Mouse (Mus musculus) stomach, embryonic 14.5 days (tissue): ENCODE data around the gene Runx3. TPM values are rescaled to one million over a fixed set of nuclear protein-coding genes. Genes with fewer than 3 reads are reported as not detected.

Experiments
- ATAC-seq: fragments of 200-750 bp; cut with Nextera tagmentation; 2 replicates; pipeline ENCODE4 v1.8.0; 2017; ENCODE audit warnings: low read depth, moderate TSS enrichment; ENCODE audit not compliant: insufficient number of reproducible peaks, insufficient read depth, low FRiP score
- H3K27ac ChIP-seq: fragments of 300-500 bp; sonication (generic); 2 replicates; pipeline ENCODE4 v1.5.1; 2014; ENCODE audit warnings: mild to moderate bottlenecking, low read length, moderate library complexity, mixed read lengths
- H3K27me3 ChIP-seq: fragments of 300-500 bp; sonication (generic); 2 replicates; pipeline ENCODE4 v1.6.1; 2014; ENCODE audit warnings: low read length, control low read depth, mixed read lengths; ENCODE audit not compliant: control insufficient read depth, insufficient read depth
- H3K36me3 ChIP-seq: fragments of 300-500 bp; sonication (generic); 2 replicates; pipeline ENCODE4 v1.6.1; 2014; ENCODE audit warnings: mild to moderate bottlenecking, control low read depth, low read length, moderate library complexity, mixed read lengths; ENCODE audit not compliant: control insufficient read depth, insufficient read depth
- H3K4me1 ChIP-seq: fragments of 300-500 bp; sonication (generic); 2 replicates; pipeline ENCODE4 v1.6.1; 2014; ENCODE audit warnings: low read length, control low read depth, mixed read lengths; ENCODE audit not compliant: control insufficient read depth, insufficient read depth
- H3K4me2 ChIP-seq: fragments of 300-500 bp; sonication (generic); replicated peaks from 2 replicates; pipeline ENCODE4 v1.6.1; 2014; ENCODE audit warnings: low read depth, low read length, control low read depth
- H3K4me3 ChIP-seq: fragments of 300-500 bp; sonication (generic); 2 replicates; pipeline ENCODE4 v1.5.1; 2014; ENCODE audit warnings: low read depth, low read length, control low read depth
- H3K9ac ChIP-seq: fragments of 300-500 bp; sonication (generic); replicated peaks from 2 replicates; pipeline ENCODE4 v1.6.1; 2014; ENCODE audit warnings: low read depth, mild to moderate bottlenecking, control low read depth, low read length, moderate library complexity, mixed read lengths
- H3K9me3 ChIP-seq: fragments of 300-500 bp; sonication (generic); 2 replicates; pipeline ENCODE4 v1.6.1; 2016; ENCODE audit warnings: low read depth, low read length, control low read depth; ENCODE audit not compliant: control insufficient read depth
- WGBS: fragments of 180-500 bp; shearing (Covaris S2); extraction: QIAGEN DNeasy Blood & Tissue Kit; methylation state at CpG from one replicate; pipeline ENCODE4 v1.1.7; 2014; 5-methylcytosine and 5-hydroxymethylcytosine counted together
- polyA plus RNA-seq: library from polyadenylated mRNA; unstranded; fragments of >200 nt; fragmentation: Nextera tagmentation; extraction: Ambion mirVana; gene quantifications from 2 replicates; pipeline ENCODE4 v1.2.1, GENCODE M21; 2014

The Runx3 gene
- polyA plus RNA-seq, 1 experiment from 2014 or later: 0.14 TPM

DNA sequence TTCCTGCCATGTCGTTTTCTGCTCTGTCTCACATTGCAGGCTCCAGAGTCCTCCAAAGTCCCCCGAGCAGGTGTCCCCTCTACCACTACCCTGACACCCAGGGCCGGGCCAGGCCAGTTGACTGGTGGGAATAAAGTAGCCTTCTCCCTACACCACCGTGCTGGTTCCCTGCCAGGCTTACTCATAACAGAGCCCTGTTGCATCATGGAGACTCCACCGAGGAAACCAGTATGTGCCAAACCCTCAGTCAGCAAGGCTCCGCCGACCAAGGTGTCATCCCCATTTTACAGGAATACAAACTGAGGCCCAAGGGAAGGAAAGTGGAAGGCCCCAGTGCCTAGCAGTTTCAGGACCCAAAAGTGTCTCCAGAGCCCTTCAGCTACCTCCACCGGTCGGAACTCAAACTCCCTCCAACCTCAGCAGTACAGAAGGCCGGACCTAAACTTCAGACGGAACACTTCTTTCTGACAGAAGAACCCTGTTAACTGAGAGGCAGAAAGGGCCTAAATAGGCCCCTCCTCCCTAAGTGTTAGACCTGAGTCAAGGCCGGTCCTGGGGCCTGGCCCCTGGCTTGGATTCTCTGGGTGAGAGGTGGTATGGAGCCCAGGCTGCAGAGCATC is 1.5 kb upstream of the Runx3 start:
- Histone ChIP-seq H3K4me3 (no peak overlapping the region), H3K4me2 (no peak overlapping the region), H3K27ac (no peak overlapping the region), H3K36me3 (no peaks in the 10 kb centered on the region), H3K27me3 (no peaks in the 10 kb centered on the region), H3K9me3 (no peaks in the 10 kb centered on the region), H3K4me1 (no peaks in the 10 kb centered on the region), H3K9ac (no peak overlapping the region)
- ATAC-seq: no peak
- 91% methylated on average over 12 of the region's 12 CpGs for WGBS

DNA sequence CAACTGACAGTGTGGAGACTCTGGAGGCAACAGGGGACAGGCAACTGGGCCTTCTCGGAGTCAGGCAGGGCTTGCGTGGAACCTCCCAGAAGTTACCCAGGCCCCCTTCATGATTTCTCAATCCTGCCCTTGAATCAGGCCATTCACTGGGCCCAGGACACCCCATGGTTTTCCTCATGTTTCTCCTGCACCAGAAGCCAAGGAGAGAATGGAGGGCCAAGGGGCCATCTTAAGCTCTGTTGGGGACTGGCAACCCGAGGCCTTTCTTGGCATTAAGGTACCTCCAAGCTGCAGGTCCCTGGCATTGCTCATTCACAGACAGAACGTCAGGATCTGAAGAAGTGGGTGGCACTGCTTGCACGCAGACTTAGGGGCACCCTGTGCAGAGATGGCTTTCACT is 3.3 kb downstream of the Runx3 start:
- H3K4me1 ChIP-seq: no peaks in the 10 kb centered on the region
- H3K9me3 ChIP-seq: no peaks in the 10 kb centered on the region
- H3K9ac ChIP-seq: no peak overlapping the region
- H3K27ac ChIP-seq: no peak overlapping the region
- no peak for ATAC-seq
- H3K4me3 ChIP-seq: no peak overlapping the region
- H3K27me3 ChIP-seq: no peaks in the 10 kb centered on the region
- no peak overlapping the region for H3K4me2 ChIP-seq
- WGBS: 73% methylated on average over 5 of the region's 5 CpGs
- no peaks in the 10 kb centered on the region for H3K36me3 ChIP-seq

DNA sequence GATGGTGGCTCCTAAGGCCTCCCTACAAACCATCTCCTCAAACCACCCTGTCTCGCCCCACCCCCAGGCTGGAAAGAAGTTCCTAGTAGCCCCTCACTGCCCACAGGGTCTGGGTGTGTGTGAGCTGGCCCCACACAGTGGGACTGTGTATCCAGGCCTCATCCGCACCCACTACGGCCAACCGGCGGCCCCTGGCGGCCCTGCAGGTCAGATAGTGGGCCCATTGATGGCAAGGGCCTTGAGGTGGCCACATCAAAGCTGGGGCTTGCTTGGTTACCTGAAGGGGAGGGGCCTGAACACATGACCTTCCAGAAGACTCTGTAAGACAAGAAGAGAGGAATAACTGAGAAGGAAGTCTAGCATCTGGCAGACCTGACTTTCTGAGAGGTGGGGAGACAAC is 4.3 kb downstream of the Runx3 start:
- no peaks in the 10 kb centered on the region for H3K9me3 ChIP-seq
- no peak overlapping the region for H3K4me2 ChIP-seq
- no peak overlapping the region for H3K4me3 ChIP-seq
- H3K27me3 ChIP-seq: no peaks in the 10 kb centered on the region
- H3K9ac ChIP-seq: no peak overlapping the region
- peaks cover 7% of the 10 kb centered on the region; the same call in 1 of the 2 replicates for H3K4me1 ChIP-seq
- no peak for ATAC-seq
- 90% methylated on average over 6 of the region's 6 CpGs for WGBS
- no peak overlapping the region for H3K27ac ChIP-seq
- H3K36me3 ChIP-seq: no peaks in the 10 kb centered on the region

DNA sequence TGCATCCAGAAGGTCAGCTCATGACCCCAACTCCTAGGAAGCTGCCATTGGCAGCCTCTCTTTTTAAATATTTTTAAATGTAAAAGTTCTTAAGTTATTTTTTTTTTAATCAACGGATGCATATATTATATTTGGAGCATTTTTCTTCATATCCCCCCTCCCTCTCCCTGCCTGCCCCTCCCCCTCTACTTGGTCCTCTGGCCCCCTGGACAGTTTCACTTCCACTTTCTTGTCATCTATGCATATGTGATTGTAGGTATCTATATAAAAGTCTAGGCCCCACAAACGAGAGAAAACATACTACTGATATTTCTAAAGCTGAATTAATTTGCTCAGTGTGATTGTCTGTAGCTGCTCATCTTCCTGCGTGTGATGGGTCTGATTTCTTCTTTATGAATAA is 4.7 kb downstream of the Runx3 start:
- Histone ChIP-seq H3K27ac (no peak overlapping the region), H3K27me3 (no peaks in the 10 kb centered on the region), H3K4me2 (no peak overlapping the region), H3K36me3 (no peaks in the 10 kb centered on the region), H3K9me3 (no peaks in the 10 kb centered on the region), H3K4me3 (no peak overlapping the region), H3K9ac (no peak overlapping the region), H3K4me1 (peaks cover 7% of the 10 kb centered on the region; the same call in 1 of the 2 replicates)
- WGBS: 80% methylated on average over 3 of the region's 3 CpGs
- ATAC-seq: no peak

DNA sequence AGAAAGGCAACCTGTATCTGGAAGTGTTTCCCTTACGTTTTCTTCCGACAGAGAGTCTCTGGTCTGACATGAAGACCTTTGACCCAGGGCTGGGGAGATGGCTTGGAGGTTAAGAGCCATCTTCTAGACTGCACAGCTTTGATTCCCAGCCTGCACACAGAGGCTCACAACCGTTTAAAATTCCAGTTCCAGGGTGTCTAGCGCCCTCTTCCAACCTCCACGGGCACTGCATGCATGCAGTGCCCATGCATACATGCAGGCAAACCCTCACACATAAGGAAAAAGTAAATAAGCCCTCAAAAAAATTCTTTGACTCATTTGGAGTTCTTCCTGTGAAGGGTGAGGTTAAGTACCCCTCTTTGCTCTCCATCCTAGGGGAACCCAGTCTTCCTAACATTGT is 5.9 kb downstream of the Runx3 start:
- Histone ChIP-seq H3K4me2 (no peak overlapping the region), H3K27ac (no peak overlapping the region), H3K4me1 (peaks cover 7% of the 10 kb centered on the region; the same call in 1 of the 2 replicates), H3K4me3 (no peak overlapping the region), H3K27me3 (no peaks in the 10 kb centered on the region), H3K9me3 (no peaks in the 10 kb centered on the region), H3K36me3 (no peaks in the 10 kb centered on the region), H3K9ac (no peak overlapping the region)
- ATAC-seq: no peak
- WGBS: 64% methylated on average over 5 of the region's 5 CpGs

DNA sequence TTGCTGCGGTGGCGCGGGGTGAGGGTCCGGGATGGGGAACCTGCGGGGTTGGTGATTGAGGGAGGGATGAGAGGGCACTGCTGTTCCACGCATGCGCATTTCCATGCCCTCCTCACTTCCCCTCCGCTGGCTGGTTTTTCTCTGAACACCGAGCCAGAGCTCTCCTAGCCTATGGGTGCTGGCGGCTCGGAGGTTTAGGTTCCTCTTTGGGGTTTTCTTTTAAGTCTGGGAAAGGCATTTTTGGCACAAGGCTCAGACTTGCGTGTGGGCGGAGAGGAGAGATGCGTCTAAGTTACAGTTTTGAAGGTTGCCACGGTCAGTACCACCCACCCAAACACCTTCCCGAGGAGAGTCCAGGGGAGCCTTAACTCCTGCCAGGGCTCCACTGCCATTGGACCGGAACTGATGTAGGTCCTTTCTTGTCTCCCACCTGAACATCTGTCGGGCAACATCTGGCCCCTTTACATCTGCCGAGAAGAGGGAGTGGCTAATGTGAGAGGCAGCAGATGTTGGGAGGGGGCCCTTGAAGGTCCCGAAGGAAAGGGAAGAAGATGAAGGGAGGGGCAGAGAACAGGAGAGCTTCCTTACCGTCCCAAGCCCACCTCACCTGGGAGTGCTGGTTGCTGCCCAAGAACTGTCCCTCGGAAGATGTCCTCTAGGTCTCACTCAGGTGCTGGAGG is 8.5 kb downstream of the Runx3 start:
- no peak overlapping the region for H3K9ac ChIP-seq
- peak overlapping the region; percentile 42 for H3K4me2 ChIP-seq
- H3K27ac ChIP-seq: no peak overlapping the region
- no peaks in the 10 kb centered on the region for H3K27me3 ChIP-seq
- H3K9me3 ChIP-seq: no peaks in the 10 kb centered on the region
- H3K36me3 ChIP-seq: no peaks in the 10 kb centered on the region
- H3K4me1 ChIP-seq: peaks cover 7% of the 10 kb centered on the region; the same call in 1 of the 2 replicates
- 13% methylated on average over 22 of the region's 22 CpGs for WGBS
- H3K4me3 ChIP-seq: peak overlapping the region; percentile 22
- no peak for ATAC-seq

DNA sequence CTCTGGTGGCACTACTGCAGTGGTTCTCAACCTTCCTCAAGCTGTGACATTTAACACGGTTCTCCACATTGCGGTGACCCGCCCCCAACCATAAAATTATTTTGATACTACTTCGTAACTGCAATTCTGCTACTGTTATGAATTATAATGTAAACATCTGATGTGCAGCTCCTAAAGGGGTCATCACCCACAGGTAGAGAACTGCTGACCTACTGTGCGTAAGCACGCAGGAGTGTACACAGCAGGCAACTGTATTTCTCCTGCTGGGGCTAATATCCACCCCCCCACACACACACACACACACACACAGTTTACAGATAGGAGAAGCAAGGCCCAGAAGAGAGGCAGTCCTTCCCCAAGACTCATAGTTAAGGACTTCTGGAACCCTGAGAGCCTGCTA is 9.7 kb downstream of the Runx3 start:
- 85% methylated on average over 6 of the region's 6 CpGs for WGBS
- no peak overlapping the region for H3K4me3 ChIP-seq
- H3K4me1 ChIP-seq: peaks cover 7% of the 10 kb centered on the region; the same call in 1 of the 2 replicates
- no peaks in the 10 kb centered on the region for H3K36me3 ChIP-seq
- ATAC-seq: no peak
- no peak overlapping the region for H3K9ac ChIP-seq
- no peak overlapping the region for H3K27ac ChIP-seq
- H3K9me3 ChIP-seq: no peaks in the 10 kb centered on the region
- H3K4me2 ChIP-seq: no peak overlapping the region
- no peaks in the 10 kb centered on the region for H3K27me3 ChIP-seq

DNA sequence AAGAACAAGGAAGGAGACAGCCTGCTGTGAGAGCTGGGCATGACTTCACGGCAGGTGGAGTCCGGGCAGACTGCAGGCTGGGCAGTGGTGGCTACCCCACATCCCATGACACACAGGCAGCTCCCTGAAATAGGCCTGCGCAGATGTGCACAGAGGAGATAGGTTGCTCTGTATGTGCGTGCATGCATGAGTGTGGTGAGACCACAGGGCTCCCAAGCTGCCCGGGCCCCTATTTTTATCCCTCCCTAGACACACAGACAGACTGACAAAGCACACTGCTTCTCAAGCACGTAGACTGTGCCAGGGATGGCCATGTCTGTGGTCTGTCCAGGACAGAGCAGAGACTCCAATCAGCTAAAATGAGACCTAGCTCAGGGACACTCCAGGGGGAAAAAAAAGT is 10.7 kb downstream of the Runx3 start:
- H3K9ac ChIP-seq: no peak overlapping the region
- no peak overlapping the region for H3K4me2 ChIP-seq
- WGBS: 91% methylated on average over 6 of the region's 6 CpGs
- H3K27ac ChIP-seq: no peak overlapping the region
- H3K9me3 ChIP-seq: no peaks in the 10 kb centered on the region
- H3K36me3 ChIP-seq: no peaks in the 10 kb centered on the region
- ATAC-seq: no peak
- no peak overlapping the region for H3K4me3 ChIP-seq
- peaks cover 7% of the 10 kb centered on the region; the same call in 1 of the 2 replicates for H3K4me1 ChIP-seq
- no peaks in the 10 kb centered on the region for H3K27me3 ChIP-seq
